Mouse (Mus musculus) heart, postnatal 0 days (tissue): ENCODE measurements around the gene Dusp16.
A peak's percentile ranks its signal among the peaks of the same experiment; 100 is the strongest.

Source experiments
- CTCF ChIP-seq: IDR thresholded peaks from 2 replicates; pipeline ENCODE4 v1.5.1; 2016; ENCODE audit warnings: antibody characterized with exemption, control low read depth, low read depth
- EP300 ChIP-seq: IDR thresholded peaks from 2 replicates; pipeline ENCODE4 v1.6.1; 2016; ENCODE audit warnings: antibody characterized with exemption, low read depth

DNA sequence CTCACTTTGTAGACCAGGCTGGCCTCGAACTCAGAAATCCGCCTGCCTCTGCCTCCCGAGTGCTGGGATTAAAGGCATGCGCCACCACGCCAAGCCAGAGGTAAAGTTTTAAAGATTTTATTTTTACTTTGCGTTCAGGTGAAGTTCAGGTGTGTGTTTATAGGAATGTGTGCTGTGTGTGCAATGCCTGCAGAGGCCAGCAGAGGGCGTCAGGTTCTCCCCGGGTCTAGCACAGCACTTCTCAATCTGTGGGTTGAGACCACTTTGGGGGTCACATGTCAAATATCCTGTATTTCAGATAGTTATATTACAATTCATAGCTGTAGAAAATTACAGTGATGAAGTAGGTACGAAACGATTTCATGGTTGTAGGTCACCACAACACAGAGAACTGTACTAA, 30.4 kb upstream of the Dusp16 start:
- TF ChIP-seq CTCF (peak; percentile 38; the same call in 1 of the 2 replicates), EP300 (no peak)
